Comparison of ENCODE assay signal across 8 mouse cellular contexts in genomic region chr1:171379935-171380599, GRCm38 (mm10). TPM values are rescaled to one million over a fixed set of nuclear protein-coding genes. Genes with fewer than 3 reads are reported as not detected.
DNase-seq lines count a peak whose midpoint lies in the region; ATAC-seq and TF ChIP-seq lines count a peak whose summit lies in the region.

No protein-coding gene starts in this region.

- TF ChIP-seq CTCF in cortical plate, adult 2 months (IDR thresholded peaks at IDR 0.05; ENCODE audit: extremely low read depth, insufficient read depth, low read length) = peak; percentile 65

- intact Hi-C loops in gastrocnemius, postnatal 14 days (cut with DNase I; ENCODE audit: low total_unique reads) = loop anchor here (10.0 kb wide), 1 partner anchor 185 kb away; no protein-coding TSS in a partner anchor
- intact Hi-C loops in left cerebral cortex, postnatal 10 days (cut with DNase I) = no loop called here

- peaks cover 35% of the 10 kb centered on the region for H3K27me3 ChIP-seq in megakaryocyte, embryonic 14.5 days (replicated peaks)

- H3K4me1 ChIP-seq in cortical plate, adult 2 months (ENCODE audit: control insufficient read depth, insufficient read depth, low read length) = no peaks in the 10 kb centered on the region
- peaks cover 67% of the 10 kb centered on the region for H3K4me1 ChIP-seq in megakaryocyte, embryonic 14.5 days

- TF ChIP-seq POLR2A in cortical plate, adult 2 months (IDR thresholded peaks at IDR 0.05; ENCODE audit: extremely low read depth, insufficient read depth, low read length) = no peak

- no peaks in the 10 kb centered on the region for H3K36me3 ChIP-seq in megakaryocyte, embryonic 14.5 days (replicated peaks; ENCODE audit: low read length)

- no peak overlapping the region for H3K27ac ChIP-seq in cortical plate, adult 2 months (ENCODE audit: insufficient read depth, low read length)

- DNase-seq in adrenal gland, adult 18-20 months (ENCODE audit: low spot score in 2 of 2) = peak; percentile 63 to 72
- peak; percentile 78 for DNase-seq in gastrocnemius, postnatal 14 days
- peak; percentile 78 to 89 for DNase-seq in left cerebral cortex, postnatal 10 days (ENCODE audit: extremely low spot score in 1 of 2, low spot score in 2 of 2)
- DNase-seq in right cerebral cortex, adult 2 months (ENCODE audit: low spot score in 2 of 2) = peak; percentile 72 to 78
- DNase-seq in yolk sac, embryonic 10.5 days (ENCODE audit: low spot score) = peak; percentile 60

- ATAC-seq in inflammation-experienced regulatory T-cells, adult 6 months = peak; percentile 99

- H3K9me3 ChIP-seq in megakaryocyte, embryonic 14.5 days = no peaks in the 10 kb centered on the region

- peak overlapping the region; percentile 23 for H3K4me3 ChIP-seq in cortical plate, adult 2 months (ENCODE audit: insufficient read depth, low read length)
- H3K4me3 ChIP-seq in megakaryocyte, embryonic 14.5 days (replicated peaks) = peak overlapping the region; percentile 88

RNA-seq across cellular contexts. Expression of gene Arhgap30, which starts 8.7 kb away (rescaled TPM):
- 1 to 10 TPM; 3.6 to 6.8 TPM for total RNA-seq in adrenal gland, adult 18-20 months (2021)
- 1.6 and 2.1 TPM in 2 replicates for polyA plus RNA-seq in cortical plate, adult 2 months (2012; rRNA removed)
- total RNA-seq in gastrocnemius, postnatal 14 days (2021) = 1 to 10 TPM in 1 of 2 experiments, under 1 TPM in 1; 0.97 to 1.2 TPM
- polyA plus RNA-seq in inflammation-experienced regulatory T-cells, adult 6 months (2017; shearing (Covaris generic)) = 10 to 100 TPM; 73.5 to 84.6 (median 78.0) TPM
- 1 to 10 TPM; 2.0 to 2.1 TPM for total RNA-seq in left cerebral cortex, postnatal 10 days (2021)
- 5.2 and 12.3 TPM in 2 replicates for polyA plus RNA-seq in megakaryocyte, embryonic 14.5 days (2012; ENCODE audit: insufficient read depth, low replicate concordance)

RNA-seq across cellular contexts. Expression of gene Nectin4, which starts 10.2 kb away (rescaled TPM):
- total RNA-seq in adrenal gland, adult 18-20 months (2021) = under 1 TPM; 0.20 to 0.45 TPM
- polyA plus RNA-seq in cortical plate, adult 2 months (2012; rRNA removed) = 3.2 and 3.8 TPM in 2 replicates
- not detected for total RNA-seq in gastrocnemius, postnatal 14 days (2021)
- under 1 TPM in 2 of 3 experiments, not detected in 1; 0.09 to 0.25 TPM for polyA plus RNA-seq in inflammation-experienced regulatory T-cells, adult 6 months (2017; shearing (Covaris generic))
- 1 to 10 TPM; 1.4 TPM for total RNA-seq in left cerebral cortex, postnatal 10 days (2021)
- 0.44 TPM in 1 of 2 replicates, not detected in the other for polyA plus RNA-seq in megakaryocyte, embryonic 14.5 days (2012; ENCODE audit: insufficient read depth, low replicate concordance)

RNA-seq across cellular contexts. Expression of gene Klhdc9, which starts 19.5 kb away (rescaled TPM):
- 1 to 10 TPM; 1.3 to 2.4 TPM for total RNA-seq in adrenal gland, adult 18-20 months (2021)
- polyA plus RNA-seq in cortical plate, adult 2 months (2012; rRNA removed) = 8.8 and 10.4 TPM in 2 replicates
- total RNA-seq in gastrocnemius, postnatal 14 days (2021) = under 1 TPM; 0.20 to 0.27 TPM
- polyA plus RNA-seq in inflammation-experienced regulatory T-cells, adult 6 months (2017; shearing (Covaris generic)) = 1 to 10 TPM in 1 of 3 experiments, under 1 TPM in 1, not detected in 1; 0.54 to 1.4 TPM
- total RNA-seq in left cerebral cortex, postnatal 10 days (2021) = 1 to 10 TPM; 7.1 to 7.8 TPM
- polyA plus RNA-seq in megakaryocyte, embryonic 14.5 days (2012; ENCODE audit: insufficient read depth, low replicate concordance) = not detected in 2 replicates

RNA-seq across cellular contexts. Expression of gene Usf1, which starts 31.0 kb away (rescaled TPM):
- total RNA-seq in adrenal gland, adult 18-20 months (2021) = 10 to 100 TPM; 51.7 to 53.5 TPM
- polyA plus RNA-seq in cortical plate, adult 2 months (2012; rRNA removed) = 99.2 and 102 TPM in 2 replicates
- total RNA-seq in gastrocnemius, postnatal 14 days (2021) = 10 to 100 TPM; 25.8 to 27.0 TPM
- polyA plus RNA-seq in inflammation-experienced regulatory T-cells, adult 6 months (2017; shearing (Covaris generic)) = 10 to 100 TPM; 46.9 to 62.6 (median 57.2) TPM
- 100 to 1,000 TPM; 110 to 119 TPM for total RNA-seq in left cerebral cortex, postnatal 10 days (2021)
- polyA plus RNA-seq in megakaryocyte, embryonic 14.5 days (2012; ENCODE audit: insufficient read depth, low replicate concordance) = 18.5 and 37.8 TPM in 2 replicates

RNA-seq across cellular contexts. Expression of gene Pfdn2, which starts 34.6 kb away (rescaled TPM):
- total RNA-seq in adrenal gland, adult 18-20 months (2021) = 100 to 1,000 TPM; 137 to 168 TPM
- polyA plus RNA-seq in cortical plate, adult 2 months (2012; rRNA removed) = 138 and 141 TPM in 2 replicates
- 10 to 100 TPM; 86.7 to 93.6 TPM for total RNA-seq in gastrocnemius, postnatal 14 days (2021)
- 10 to 100 TPM; 48.9 to 70.1 (median 58.1) TPM for polyA plus RNA-seq in inflammation-experienced regulatory T-cells, adult 6 months (2017; shearing (Covaris generic))
- 100 to 1,000 TPM in 1 of 2 experiments, 10 to 100 TPM in 1; 93.9 to 107 TPM for total RNA-seq in left cerebral cortex, postnatal 10 days (2021)
- polyA plus RNA-seq in megakaryocyte, embryonic 14.5 days (2012; ENCODE audit: insufficient read depth, low replicate concordance) = 1.3 and 11.9 TPM in 2 replicates
